Mouse (Mus musculus) cerebral cortex, adult 2 months (tissue): ENCODE data around the gene Atp5d.

Source experiments
- WGBS: fragments of 180-500 bp; shearing (Covaris S2); methylation state at CpG from one replicate; pipeline ENCODE4 v1.1.7; 2018; 5-methylcytosine and 5-hydroxymethylcytosine counted together

The Atp5d gene

DNA sequence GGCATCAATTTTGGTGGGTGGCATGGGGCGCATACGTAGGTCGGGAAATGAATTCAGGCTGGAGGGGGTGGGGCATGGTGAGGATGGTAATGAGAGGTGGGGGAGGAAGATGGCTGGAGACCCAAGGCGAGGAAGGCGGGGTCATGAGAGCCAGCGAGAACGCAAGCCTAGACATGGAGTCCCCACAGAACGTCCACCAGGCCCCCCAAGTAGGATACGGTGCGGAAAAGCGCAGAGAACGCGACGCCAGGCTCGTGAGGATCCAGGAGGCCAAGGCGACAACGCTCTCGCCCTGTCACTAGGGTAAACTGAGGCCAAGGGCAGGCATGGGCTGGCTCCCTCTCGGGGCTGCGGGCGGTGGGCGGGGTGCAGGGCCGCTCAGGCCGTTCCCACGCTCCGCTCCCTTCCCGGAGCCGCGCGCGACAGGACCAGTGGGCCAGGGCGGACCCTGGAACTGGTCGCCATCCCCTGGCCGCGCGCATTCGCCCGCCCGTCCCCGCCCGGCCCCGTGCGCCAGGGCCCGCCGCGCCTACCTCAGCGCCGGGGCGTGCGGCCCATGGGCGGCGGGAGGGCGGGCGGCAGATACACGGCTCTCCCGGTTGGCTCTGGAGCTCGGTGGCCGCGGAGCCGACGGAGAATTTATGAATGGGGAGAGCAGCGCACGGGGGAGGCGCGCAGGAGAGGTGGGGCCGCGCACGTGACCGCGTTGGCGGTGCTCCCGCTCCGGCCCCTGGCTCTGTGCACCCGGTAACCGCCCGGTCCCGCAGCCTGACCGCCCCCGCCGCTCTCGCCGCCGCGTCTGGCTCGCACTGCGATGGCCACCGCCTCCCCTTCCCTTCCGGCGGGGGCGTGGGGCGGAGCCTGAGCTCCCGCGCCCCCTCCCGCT lies at the start of gene Atp5d:
TSS of gene Atp5d (plus strand) at position 80 of the 886 bp plus-strand sequence.
- 1% methylated on average over 78 of the region's 94 CpGs for WGBS

- WGBS, result 76% methylated on average over 4 of the region's 4 CpGs
Measured at GRCm38 (mm10) chr10:80089146-80089545, 49.3 kb upstream of the Atp5d start.

DNA sequence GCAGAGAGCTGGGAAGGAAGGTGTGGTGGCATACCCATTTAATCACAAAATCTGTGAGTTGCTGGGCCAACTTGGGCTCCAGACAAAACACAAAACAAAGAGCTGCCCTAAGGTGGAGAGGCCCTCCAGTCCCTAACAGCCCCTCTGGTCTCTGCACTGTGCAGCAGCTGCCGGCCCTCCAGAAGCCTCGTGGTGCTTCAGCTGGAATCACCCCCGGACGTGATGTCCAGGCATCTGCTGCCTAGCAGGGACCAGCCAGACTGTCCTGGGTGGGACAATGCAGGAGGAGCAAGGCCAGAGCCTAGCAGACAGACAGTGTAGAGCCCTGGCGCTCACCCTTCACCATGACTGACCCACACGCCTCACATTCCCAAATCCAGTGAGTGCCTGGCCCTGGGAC lies 46.9 kb upstream of the Atp5d start:
- WGBS, result 76% methylated on average over 6 of the region's 6 CpGs

- WGBS, result 73% methylated on average over 5 of the region's 5 CpGs
Measured at GRCm38 (mm10) chr10:80092690-80093089, 45.7 kb upstream of the Atp5d start.

DNA sequence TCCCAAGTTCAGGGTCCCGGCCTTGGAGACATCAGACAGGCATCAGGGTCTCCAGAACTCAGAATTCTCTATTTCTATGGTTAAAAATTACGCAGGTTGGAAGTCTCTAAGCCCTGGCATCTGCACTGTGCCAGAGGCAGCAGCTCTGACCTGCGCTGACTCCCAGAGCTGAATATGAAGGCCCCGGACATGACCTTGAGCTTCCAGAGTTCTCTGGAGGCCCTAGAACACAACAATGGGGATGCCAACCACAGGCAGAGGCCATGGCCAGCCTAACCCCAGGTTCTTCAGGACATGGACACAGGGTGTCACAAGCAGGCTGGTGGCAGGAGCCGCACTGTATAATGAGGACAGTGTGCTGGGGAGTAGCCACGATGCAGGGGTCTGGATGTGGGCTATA lies 44.3 kb upstream of the Atp5d start:
- WGBS, result 89% methylated on average over 6 of the region's 6 CpGs

DNA sequence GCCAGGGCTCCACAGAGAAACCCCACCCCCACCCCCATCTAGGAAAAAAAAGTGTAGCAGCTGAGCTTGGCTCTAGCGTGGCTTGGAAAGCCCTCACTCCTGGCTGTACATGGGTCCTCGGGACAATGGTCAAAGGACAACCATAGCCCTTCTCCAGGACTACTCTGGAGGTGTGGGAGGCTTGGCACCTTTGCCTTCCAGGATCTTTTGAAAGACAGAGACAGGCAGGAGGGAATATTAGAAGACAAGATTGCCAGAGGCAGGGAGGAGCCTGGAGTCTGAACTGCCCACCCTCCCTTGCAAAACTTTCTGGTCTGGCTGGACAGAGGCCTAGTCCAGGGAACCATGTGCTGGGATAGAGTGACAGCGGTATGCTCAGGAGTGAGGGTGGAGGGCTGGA lies 43.7 kb upstream of the Atp5d start:
- 79% methylated on average over 3 of the region's 3 CpGs for WGBS

- WGBS, result 86% methylated on average over 5 of the region's 5 CpGs
Measured at GRCm38 (mm10) chr10:80095547-80095946, 42.9 kb upstream of the Atp5d start.

- WGBS, result 14% methylated on average over 5 of the region's 7 CpGs
Measured at GRCm38 (mm10) chr10:80097275-80097674, 41.2 kb upstream of the Atp5d start.

GRCm38 (mm10) chr10:80098630-80099029 lies 39.8 kb upstream of the Atp5d start:
- WGBS, result 85% methylated on average over 5 of the region's 5 CpGs

GRCm38 (mm10) chr10:80100982-80101381 lies 37.5 kb upstream of the Atp5d start:
- 62% methylated on average over 11 of the region's 11 CpGs for WGBS

GRCm38 (mm10) chr10:80102216-80102915 lies 36.1 kb upstream of the Atp5d start:
- WGBS, result under 1% methylated on average over 55 of the region's 59 CpGs

GRCm38 (mm10) chr10:80103032-80103431 lies 35.4 kb upstream of the Atp5d start:
- 83% methylated on average over 2 of the region's 2 CpGs for WGBS

DNA sequence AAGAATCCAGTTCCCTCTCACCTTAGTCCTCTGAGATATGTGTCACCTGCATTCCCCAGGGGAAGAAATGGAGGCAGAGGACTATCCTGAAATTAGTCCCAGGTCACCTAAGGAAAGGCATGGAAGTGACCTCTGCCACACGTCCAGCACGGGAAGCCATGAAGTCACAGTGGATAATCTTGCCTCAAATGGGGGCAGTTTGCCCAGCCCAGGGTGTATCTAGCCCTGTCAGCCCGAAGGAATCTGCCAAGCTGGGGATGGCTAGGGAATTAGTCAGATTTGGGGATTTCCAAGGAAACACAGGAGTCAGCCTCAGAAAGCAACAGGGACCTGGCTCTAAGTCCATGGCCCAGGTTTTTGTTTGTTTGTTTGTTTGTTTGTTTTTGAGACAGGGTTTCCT lies 34.3 kb upstream of the Atp5d start:
- 77% methylated on average over 3 of the region's 3 CpGs for WGBS

DNA sequence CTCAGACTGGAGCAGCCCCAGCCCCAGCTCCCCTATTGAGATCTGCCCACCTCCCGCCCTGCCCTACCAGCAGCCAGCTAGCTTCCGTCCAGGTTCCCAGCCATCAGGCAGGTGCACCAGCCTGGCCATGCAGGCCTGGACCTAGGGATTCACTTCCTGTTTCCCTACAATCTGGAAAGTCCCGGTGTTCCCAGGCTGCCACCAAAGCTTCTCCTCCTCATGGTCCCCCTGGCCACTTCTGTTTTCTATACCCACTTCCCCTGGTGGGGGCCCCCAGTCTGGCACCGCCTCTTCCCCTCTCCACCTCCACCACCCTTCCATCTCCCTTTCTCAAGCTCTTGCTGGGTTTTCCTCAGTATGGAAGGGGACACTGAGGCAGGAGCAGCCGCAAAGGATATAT lies 33.0 kb upstream of the Atp5d start, which contains the start of gene Sbno2:
TSS of gene Sbno2 (minus strand) at position 112 of the 400 bp plus-strand sequence.
- 82% methylated on average over 5 of the region's 5 CpGs for WGBS

DNA sequence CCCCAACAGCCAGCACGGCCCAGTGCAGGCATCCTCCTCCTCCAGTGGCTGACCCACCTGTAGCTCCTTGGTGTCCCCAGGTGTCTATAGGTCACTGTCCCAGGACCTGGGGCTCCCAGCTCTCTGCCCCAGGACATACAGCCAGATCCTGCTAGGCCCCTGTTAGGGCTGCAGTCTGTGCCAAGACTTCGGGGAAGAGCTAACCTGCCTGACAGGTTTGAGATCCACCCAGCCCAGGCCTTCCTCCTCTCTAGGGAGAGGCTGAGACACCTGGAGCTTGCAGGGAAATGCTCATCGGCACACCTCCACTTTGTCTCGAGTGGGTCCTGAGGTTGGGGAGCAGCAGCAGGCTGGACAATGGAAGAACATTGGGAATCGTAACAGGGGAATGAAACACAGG lies 32.5 kb upstream of the Atp5d start:
- 79% methylated on average over 5 of the region's 5 CpGs for WGBS

DNA sequence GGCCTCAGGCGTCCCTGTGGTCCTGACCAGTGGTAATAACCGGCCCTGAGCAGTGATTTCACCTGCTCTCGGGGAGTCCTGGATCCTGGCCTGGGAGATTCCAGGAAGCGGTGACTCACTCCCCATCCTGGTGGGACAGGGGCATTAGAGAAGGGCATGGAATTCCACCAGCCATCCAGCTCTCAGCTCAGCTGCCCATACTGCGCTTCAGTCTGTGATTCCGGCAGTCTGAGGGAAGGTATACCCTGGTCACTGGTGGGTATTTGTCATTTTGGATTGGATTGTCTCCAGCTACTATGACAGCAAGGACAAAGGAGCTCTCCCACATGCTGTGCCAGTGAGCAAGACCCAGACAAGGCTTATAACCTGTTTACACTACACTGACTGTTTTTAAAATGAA lies 30.8 kb upstream of the Atp5d start:
- 79% methylated on average over 6 of the region's 6 CpGs for WGBS

GRCm38 (mm10) chr10:80114341-80115284 lies 23.8 kb upstream of the Atp5d start:
- WGBS, result 5% methylated on average over 27 of the region's 27 CpGs

DNA sequence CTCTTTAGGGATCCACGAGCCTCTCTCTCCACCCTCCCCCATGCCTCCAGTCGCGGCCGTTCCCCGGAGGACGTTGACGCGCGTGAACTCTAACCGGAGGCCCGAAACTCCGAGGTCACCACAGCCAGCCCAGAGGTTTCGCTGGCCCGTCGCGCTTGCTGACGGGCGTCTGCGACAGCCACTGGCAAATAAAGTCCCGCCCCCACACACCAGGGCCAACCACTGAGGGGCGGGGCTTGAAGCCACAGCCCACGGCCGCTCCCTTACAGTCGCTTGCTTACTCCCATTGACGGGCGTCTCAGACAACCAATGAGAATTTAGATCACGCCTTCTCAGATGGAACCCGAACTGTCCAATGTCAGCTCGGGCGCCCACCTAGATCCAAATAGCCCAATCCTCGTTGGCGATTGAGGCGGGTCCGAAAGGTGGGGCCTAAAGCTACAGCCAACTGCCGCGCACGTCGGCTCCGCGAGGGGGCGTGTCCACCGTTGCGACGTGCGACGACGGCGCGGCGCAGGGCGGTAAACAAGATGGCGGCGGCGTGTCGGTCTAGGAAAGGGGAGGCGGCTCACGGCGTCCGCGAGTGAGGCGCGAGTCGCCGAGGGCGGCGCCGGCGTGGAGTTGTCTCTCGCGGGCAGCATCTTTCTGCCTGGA lies 23.0 kb upstream of the Atp5d start, which contains the start of gene Stk11:
TSS of gene Stk11 (plus strand) at position 514 of the 654 bp plus-strand sequence.
- WGBS, result under 1% methylated on average over 70 of the region's 70 CpGs

DNA sequence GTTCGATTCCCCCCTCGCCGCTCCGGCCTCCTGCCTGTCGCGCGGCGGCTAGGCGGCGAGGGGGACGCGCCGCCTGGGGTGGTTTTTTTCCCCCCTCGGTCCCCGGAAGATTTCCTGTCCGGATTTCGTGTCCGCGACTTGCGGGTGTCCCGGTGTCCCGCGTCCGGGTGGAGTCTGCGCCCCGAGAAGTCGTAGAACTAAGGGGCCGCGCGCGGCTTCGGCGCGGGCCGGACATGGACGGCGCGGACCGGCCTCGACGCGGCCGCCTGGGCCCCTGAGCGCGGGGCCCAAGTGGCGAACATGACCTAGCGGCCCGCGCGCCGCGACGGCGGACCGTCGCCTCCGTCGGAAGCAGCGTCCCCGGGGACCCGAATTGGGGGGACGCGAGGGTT lies 22.5 kb upstream of the Atp5d start:
- under 1% methylated on average over 63 of the region's 63 CpGs for WGBS

DNA sequence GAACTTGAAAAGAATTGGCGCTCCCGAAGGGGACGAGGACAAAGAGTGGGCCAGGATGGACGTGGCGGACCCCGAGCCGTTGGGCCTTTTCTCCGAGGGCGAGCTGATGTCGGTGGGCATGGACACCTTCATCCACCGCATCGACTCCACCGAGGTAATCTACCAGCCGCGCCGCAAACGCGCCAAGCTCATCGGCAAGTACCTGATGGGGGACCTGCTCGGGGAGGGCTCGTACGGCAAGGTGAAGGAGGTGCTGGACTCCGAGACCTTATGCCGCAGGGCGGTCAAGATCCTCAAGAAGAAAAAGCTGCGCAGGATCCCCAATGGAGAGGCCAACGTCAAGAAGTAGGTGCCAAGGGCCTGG lies 21.9 kb upstream of the Atp5d start:
- 2% methylated on average over 27 of the region's 27 CpGs for WGBS
